Mouse (Mus musculus) heart, embryonic 14.5 days (tissue): Measurements from ENCODE around the gene Tpt1. TPM values are rescaled to one million over a fixed set of nuclear protein-coding genes. Genes with fewer than 3 reads are reported as not detected.
A peak's percentile ranks its signal among the peaks of the same experiment; 100 is the strongest.

Source experiments
- ATAC-seq: fragments of 200-750 bp; cut with Nextera tagmentation; 2 replicates; pipeline ENCODE4 v1.8.0; 2017; ENCODE audit warnings: low read depth, moderate TSS enrichment; ENCODE audit not compliant: insufficient number of reproducible peaks, insufficient read depth, low FRiP score
- H3K27ac ChIP-seq, 2 experiments: fragments of 200-500 bp in 1 of 2; fragments of 300-500 bp in 1 of 2; sonication (generic) in 1 of 2; replicated peaks in 1 of 2; 2 replicates each; pipeline ENCODE4 v1.5.1; 2012 to 2014; ENCODE audit warnings: low read depth in 2 of 2, low read length in 2 of 2, control low read depth in 1 of 2, mild to moderate bottlenecking in 1 of 2, mixed read lengths in 1 of 2; ENCODE audit not compliant: control insufficient read depth in 1 of 2, insufficient read depth in 1 of 2
- H3K27me3 ChIP-seq: fragments of 300-500 bp; sonication (generic); 2 replicates; pipeline ENCODE4 v1.6.1; 2014; ENCODE audit warnings: mild to moderate bottlenecking, low read length, control low read depth; ENCODE audit not compliant: control insufficient read depth, insufficient read depth
- H3K36me3 ChIP-seq: fragments of 300-500 bp; sonication (generic); 2 replicates; pipeline ENCODE4 v1.6.1; 2014; ENCODE audit warnings: mild to moderate bottlenecking, control low read depth, low read length, mixed read lengths; ENCODE audit not compliant: control insufficient read depth, insufficient read depth
- H3K4me1 ChIP-seq, 2 experiments: fragments of 200-500 bp in 1 of 2; fragments of 300-500 bp in 1 of 2; sonication (generic) in 1 of 2; 2 replicates each; pipeline ENCODE4 v1.6.1; 2012 to 2014; ENCODE audit warnings: low read length in 2 of 2, control low read depth in 1 of 2, mixed read lengths in 1 of 2; ENCODE audit not compliant: control insufficient read depth in 2 of 2, insufficient read depth in 2 of 2
- H3K4me2 ChIP-seq: fragments of 300-500 bp; sonication (generic); 2 replicates; pipeline ENCODE4 v1.6.1; 2014; ENCODE audit warnings: mild to moderate bottlenecking, low read length
- H3K4me3 ChIP-seq, 2 experiments: fragments of 200-500 bp in 1 of 2; fragments of 300-500 bp in 1 of 2; sonication (generic) in 1 of 2; 2 replicates each; pipeline ENCODE4 v1.5.1; 2012 to 2014; ENCODE audit warnings: low read length in 2 of 2, mild to moderate bottlenecking in 2 of 2, control low read depth in 1 of 2, low read depth in 1 of 2, moderate library complexity in 1 of 2; ENCODE audit not compliant: control insufficient read depth in 1 of 2, insufficient read depth in 1 of 2
- H3K9ac ChIP-seq: fragments of 300-500 bp; sonication (generic); 2 replicates; pipeline ENCODE4 v1.6.1; 2014; ENCODE audit warnings: mild to moderate bottlenecking, low read length
- H3K9me3 ChIP-seq: fragments of 300-500 bp; sonication (generic); 2 replicates; pipeline ENCODE4 v1.6.1; 2016; ENCODE audit warnings: low read length, control low read depth; ENCODE audit not compliant: control insufficient read depth
- WGBS: fragments of 180-500 bp; shearing (Covaris S2); extraction: QIAGEN DNeasy Blood & Tissue Kit; methylation state at CpG from one replicate; pipeline ENCODE4 v1.1.7; 2014; 5-methylcytosine and 5-hydroxymethylcytosine counted together
- polyA plus RNA-seq: library from polyadenylated mRNA; unstranded; fragments of >200 nt; fragmentation: Nextera tagmentation; extraction: Ambion mirVana; gene quantifications from 2 replicates; pipeline ENCODE4 v1.2.1, GENCODE M21; 2014

Gene Tpt1
- polyA plus RNA-seq, 1 experiment from 2014 or later: 1,152 TPM

- Histone ChIP-seq H3K9me3 (no peaks in the 10 kb centered on the region), H3K27ac (peak overlapping the region; percentile 95 to 99), H3K27me3 (no peaks in the 10 kb centered on the region), H3K4me3 (peak overlapping the region; percentile 94 to 95), H3K36me3 (peaks cover 45% of the 10 kb centered on the region), H3K4me2 (peak overlapping the region; percentile 69), H3K9ac (peak overlapping the region; percentile 99), H3K4me1 (peaks cover 8 to 32% of the 10 kb centered on the region in 2 experiments; a peak in 3 of 4 replicates)
- WGBS: under 1% methylated on average over 40 of the region's 40 CpGs
- peak; percentile 55 for ATAC-seq
Observed at GRCm38 (mm10) chr14:75845698-75846115, 814 bp downstream of the Tpt1 start.

DNA sequence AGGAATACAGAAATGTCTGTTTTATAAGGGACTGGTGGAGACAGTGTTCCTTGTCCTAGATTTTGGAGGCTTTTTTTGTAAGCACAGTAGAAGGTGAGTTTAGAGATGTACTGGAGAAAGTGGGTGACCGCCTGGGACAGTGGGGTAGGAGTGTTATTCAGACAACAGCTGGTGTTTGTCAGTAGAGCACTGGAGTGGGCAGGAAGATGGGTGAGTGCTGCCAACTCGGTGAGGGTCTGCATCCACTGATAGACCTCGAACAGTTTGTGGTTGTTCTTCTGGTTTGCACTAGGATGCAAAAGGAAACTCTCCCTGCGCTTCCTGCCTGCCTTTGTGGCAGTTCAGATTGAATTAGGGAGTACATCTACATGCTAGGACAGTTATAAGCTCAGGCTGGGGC lies 2.8 kb downstream of the Tpt1 start:
- Histone ChIP-seq H3K36me3 (peaks cover 61% of the 10 kb centered on the region), H3K9ac (peak overlapping the region; percentile 4; the same call in 1 of the 2 replicates), H3K9me3 (no peaks in the 10 kb centered on the region), H3K4me2 (peak overlapping the region; percentile 69), H3K27me3 (no peaks in the 10 kb centered on the region), H3K4me1 (peaks cover 4 to 31% of the 10 kb centered on the region in 2 experiments; a peak in 3 of 4 replicates), H3K27ac (no peak overlapping the region), H3K4me3 (peak overlapping the region in 1 of 2 experiments; percentile 18; a peak in 1 of 4 replicates)
- 54% methylated on average over 4 of the region's 4 CpGs for WGBS
- ATAC-seq: no peak

DNA sequence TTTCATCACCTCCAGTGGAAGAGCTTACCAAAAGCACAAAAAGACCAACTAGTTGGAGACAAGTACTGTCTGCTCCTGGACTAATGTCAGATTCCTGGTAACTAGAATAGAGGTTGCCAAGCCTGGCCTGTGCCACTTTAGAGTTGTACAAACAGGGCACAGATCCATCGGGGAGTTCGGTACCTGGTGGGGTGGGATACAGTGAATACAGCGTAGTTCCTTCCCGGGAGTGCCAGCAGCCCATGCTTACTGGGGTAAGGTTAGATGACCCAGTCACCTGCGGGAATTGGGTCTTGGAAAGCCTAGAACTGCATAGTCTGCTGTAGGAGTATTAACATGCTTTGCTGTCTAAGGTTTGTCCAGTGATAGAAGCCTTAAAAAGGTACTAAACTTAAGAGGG lies 3.6 kb downstream of the Tpt1 start:
- no peaks in the 10 kb centered on the region for H3K27me3 ChIP-seq
- H3K36me3 ChIP-seq: peaks cover 62% of the 10 kb centered on the region
- no peaks in the 10 kb centered on the region for H3K9me3 ChIP-seq
- H3K9ac ChIP-seq: no peak overlapping the region
- H3K4me3 ChIP-seq: no peak overlapping the region
- no peak overlapping the region for H3K27ac ChIP-seq
- no peak overlapping the region for H3K4me2 ChIP-seq
- WGBS: 93% methylated on average over 5 of the region's 5 CpGs
- peaks cover 4 to 31% of the 10 kb centered on the region in 2 experiments; a peak in 3 of 4 replicates for H3K4me1 ChIP-seq
- ATAC-seq: no peak

DNA sequence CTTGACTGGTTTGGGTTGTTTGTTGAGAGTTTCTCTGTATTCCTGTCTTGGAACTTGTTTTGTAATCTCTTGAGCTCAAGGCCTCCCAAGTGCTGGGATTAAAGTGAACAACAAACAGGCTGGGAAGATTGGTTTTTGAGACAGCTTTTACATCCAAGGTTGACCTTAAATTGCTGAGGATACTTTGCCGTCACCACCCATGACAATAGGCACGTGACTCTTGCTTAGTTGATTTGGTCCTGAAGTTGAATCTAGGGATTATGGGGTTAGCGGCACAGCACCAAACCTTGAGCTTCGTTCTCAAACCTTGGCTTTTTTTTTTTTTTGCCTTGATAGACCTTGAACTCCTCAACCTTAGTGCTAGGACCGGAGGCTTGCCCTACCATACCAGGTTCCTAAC lies 4.3 kb downstream of the Tpt1 start:
- Histone ChIP-seq H3K36me3 (peaks cover 68% of the 10 kb centered on the region), H3K4me3 (no peak overlapping the region), H3K27ac (no peak overlapping the region), H3K9ac (no peak overlapping the region), H3K4me2 (no peak overlapping the region), H3K27me3 (no peaks in the 10 kb centered on the region), H3K4me1 (peaks cover 4 to 31% of the 10 kb centered on the region in 2 experiments; a peak in 3 of 4 replicates), H3K9me3 (no peaks in the 10 kb centered on the region)
- 83% methylated on average over 5 of the region's 5 CpGs for WGBS
- ATAC-seq: no peak

DNA sequence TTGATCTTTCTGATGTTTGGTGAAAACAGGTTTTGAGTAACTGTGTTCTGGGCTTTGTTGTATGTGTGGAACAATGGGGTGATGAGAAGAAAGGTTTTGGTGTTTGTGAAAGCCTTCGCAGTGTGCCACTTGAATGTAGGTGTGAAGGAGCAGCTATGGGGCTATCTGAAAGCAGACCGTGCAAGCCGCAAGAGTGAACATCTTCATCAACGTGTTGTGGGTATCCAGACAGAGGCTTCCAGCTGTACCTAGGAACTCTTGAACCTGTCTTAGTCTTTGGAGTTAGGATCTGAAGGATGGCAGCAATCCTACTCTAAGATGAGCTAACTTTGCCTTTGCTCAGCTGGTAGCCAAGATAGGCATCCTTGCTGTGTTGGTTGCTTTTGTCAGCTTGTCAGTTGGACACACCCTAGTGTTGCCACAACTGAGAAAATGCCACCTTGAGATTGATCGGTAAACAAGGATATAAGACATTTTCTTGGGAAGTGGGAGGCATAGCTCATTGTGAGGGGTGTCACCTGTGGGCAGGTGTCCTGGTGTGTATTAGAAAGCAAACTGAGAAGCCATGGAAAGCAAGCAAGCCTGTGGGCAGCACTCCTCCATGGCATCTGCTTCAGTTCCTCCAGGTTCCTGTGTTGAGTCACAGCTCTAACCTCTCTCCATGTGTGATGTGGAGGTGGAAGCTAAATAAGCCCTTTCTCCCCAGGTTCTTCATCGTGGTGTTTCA lies 5.1 kb downstream of the Tpt1 start:
- 84% methylated on average over 6 of the region's 6 CpGs for WGBS
- Histone ChIP-seq H3K27ac (no peak overlapping the region), H3K4me2 (no peak overlapping the region), H3K9ac (no peak overlapping the region), H3K9me3 (no peaks in the 10 kb centered on the region), H3K4me1 (peaks cover 4 to 31% of the 10 kb centered on the region in 2 experiments; a peak in 3 of 4 replicates), H3K27me3 (no peaks in the 10 kb centered on the region), H3K4me3 (no peak overlapping the region), H3K36me3 (peaks cover 72% of the 10 kb centered on the region)
- ATAC-seq: no peak

GRCm38 (mm10) chr14:75850819-75851218 lies 5.9 kb downstream of the Tpt1 start:
- no peak overlapping the region for H3K9ac ChIP-seq
- no peaks in the 10 kb centered on the region for H3K27me3 ChIP-seq
- H3K36me3 ChIP-seq: peaks cover 72% of the 10 kb centered on the region
- 79% methylated on average over 6 of the region's 6 CpGs for WGBS
- no peak overlapping the region for H3K4me2 ChIP-seq
- H3K9me3 ChIP-seq: no peaks in the 10 kb centered on the region
- no peak for ATAC-seq
- peaks cover 4 to 31% of the 10 kb centered on the region in 2 experiments; a peak in 3 of 4 replicates for H3K4me1 ChIP-seq
- H3K27ac ChIP-seq: no peak overlapping the region
- no peak overlapping the region for H3K4me3 ChIP-seq

GRCm38 (mm10) chr14:75852016-75852415 lies 7.1 kb downstream of the Tpt1 start:
- peaks cover 64% of the 10 kb centered on the region for H3K36me3 ChIP-seq
- H3K9me3 ChIP-seq: no peaks in the 10 kb centered on the region
- H3K4me2 ChIP-seq: no peak overlapping the region
- peaks cover 2 to 25% of the 10 kb centered on the region in 2 experiments; a peak in 3 of 4 replicates for H3K4me1 ChIP-seq
- no peaks in the 10 kb centered on the region for H3K27me3 ChIP-seq
- no peak overlapping the region for H3K27ac ChIP-seq
- WGBS: 86% methylated on average over 5 of the region's 5 CpGs
- no peak overlapping the region for H3K4me3 ChIP-seq
- ATAC-seq: no peak
- H3K9ac ChIP-seq: no peak overlapping the region
